Mouse (Mus musculus) hindlimb bud, embryonic 11.5 days (tissue): ENCODE measurements at regions not wholly inside any gene's neighbourhood (a gene's known extent, or its start where the extent isn't known, plus 50 kb on each side); places are given as distances from the start of the nearest gene placed in this dataset.
A peak's percentile ranks its signal among the peaks of the same experiment; 100 is the strongest.

Source experiments
- DNase-seq: peaks from one replicate; pipeline ENCODE4 v3.0.0-alpha.2; 2012; ENCODE audit warnings: low read depth, low spot score; ENCODE audit errors: extremely low spot score

DNA sequence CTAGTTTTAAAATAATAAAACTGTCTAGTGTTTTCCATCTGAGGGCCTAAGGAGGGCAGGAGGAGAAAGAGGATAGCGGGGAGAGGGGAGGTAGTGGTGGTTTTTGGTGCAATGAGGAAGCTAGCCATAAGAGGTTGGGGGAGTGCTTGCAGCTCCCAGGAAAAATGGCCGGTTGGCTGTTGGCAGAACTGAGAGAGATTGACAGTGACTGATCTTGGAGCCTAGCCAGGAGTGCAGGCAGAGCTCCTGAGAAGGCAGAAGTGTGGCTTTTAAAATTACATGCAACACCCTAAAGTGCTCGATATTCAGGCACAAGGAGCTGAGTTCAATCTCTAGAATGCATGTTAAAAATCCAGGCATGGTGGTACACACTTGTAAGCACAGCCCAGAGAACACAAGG, 938.3 kb upstream of the 2610301B20Rik start:
- DNase-seq, result no peak

DNA sequence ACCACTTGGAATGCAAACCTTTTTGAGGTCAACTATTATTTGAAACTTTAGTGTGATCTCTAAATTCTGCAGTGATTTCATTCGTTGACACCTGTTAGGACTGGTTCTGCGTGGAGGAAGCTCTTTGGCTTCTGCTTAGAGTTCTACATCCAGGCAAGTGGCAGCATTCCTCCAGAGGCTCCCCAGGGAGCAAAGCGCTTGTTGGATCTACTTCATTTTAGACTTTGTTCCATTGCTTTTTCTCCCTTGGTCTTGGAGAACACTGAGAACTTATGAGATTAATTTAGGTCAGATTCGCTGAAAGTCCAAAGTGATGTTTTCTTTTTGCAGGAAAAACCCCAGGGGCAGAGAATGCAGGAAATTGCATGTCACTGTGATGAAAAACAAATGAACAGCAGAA, 922.9 kb upstream of the 2610301B20Rik start:
- no peak for DNase-seq

DNA sequence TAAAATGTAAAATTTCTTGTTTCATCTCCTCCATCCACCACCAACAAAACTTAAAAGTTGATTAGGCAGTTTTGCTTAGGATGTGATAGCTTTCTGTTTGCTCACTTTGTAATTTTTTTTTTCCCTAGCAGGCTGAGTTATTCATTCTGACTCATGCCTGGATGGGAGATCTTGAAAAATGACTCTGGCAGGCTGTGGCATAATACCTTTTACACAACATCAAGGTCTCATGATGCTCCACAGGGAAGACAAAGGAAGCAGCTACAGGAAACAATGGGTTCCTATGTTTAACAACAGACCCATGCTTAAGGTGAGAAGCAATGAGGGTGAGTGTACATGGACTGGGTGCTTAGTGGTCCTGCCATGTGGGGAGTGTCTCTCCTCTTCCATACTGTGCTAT, 899.7 kb upstream of the 2610301B20Rik start:
- no peak for DNase-seq

DNA sequence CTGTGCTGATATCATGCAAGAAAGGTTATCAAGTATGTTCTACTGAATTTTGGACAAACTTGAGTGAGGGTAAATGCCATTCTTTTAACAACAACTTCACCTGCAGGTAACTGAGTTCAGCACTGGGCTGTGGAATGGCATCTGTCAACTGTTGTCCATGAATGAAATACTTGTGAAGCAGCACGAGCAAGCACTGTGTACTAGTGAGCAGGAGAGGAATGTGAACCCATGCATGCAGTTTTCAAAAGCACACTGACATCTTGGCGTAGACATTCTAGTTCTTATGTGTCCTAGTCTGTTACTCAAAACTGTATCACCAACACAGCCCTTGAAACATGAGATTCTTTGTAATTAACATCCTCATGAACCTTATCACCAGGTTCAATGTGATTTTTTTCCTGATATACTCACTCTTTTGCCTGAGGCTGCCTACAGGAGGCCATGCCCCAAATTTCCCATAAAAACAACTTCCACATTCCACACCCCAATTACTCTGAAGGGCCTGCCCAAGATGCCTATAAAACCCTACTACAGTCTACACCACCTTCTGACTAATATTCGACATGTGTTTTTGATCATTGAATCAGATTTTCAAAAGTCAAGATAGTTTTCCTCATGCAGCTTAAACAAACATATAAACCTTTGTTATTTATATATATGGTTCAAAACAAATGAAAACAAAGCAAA, 892.8 kb upstream of the 2610301B20Rik start:
- DNase-seq, result peak; percentile 20

DNA sequence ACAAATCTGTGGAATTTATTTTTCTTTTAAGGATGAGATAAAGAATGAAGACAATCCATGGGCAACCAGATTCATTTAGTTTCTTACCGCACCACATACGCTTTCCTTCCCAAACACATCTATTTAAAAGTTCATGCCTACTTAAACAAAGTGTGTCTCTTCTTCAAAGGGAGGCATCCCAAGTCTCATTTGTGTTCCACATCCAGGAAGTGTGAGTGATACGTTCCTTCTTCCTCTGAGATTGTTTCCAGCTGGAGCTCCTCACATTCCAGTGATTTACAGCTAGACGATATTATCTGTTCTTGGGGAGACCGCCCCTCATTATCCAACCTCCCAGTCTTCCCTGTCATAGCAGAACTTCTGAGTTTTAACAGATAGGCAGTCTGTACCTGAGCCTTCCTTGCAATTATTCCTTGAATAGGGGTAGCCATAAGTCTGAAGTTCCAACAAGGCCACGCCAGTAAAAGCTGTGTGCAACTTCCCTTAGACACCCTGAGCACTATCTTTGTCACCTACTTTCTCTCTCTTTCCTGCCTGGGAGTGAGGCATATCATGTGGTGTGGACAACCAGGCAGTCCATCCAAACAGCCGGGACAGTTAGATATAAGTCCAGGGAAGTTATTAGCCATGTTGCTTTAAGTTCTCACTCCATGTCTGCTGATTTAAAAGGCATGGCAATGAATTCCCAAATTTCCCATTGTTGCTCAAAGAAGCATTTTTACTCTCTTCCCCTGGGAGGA, 891.3 kb upstream of the 2610301B20Rik start:
- no peak for DNase-seq

DNA sequence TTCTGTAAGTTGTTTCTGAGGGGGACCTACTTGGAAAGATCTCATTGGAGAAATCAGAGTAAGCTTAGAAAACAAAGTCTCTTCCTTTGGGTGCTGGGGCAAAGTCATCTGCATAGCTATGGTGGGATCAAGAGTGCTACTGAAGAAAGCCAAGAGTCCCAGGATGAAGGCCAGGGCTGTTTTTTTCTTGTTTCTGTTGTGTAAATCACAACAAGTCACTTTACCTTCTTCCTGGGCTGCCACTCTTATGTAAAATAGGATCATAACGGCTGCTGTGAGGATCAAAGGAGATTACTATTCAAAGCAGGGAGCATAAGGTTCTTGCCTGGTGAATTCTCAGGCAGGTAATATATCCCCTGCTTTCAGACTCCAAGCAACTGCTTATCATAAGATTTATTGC, 880.4 kb upstream of the 2610301B20Rik start:
- no peak for DNase-seq

DNA sequence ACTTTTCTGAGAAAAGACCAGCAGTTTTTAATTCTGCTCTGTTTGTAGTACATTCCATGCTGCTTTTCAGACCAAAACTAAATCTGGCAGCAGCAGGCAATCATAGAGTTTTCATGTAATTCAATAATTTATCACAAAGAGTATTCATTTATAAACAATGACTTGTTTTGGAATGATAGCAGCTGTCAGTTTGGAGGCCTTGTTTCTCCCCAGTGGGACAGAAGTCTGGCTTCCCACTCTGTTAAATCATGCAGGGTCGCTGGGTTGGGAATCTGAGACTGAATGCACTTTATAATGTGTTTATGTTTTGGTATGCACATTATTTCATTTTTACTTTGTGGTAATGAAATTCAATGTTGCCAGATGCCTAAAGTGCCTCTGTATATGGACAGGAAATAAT, 879.8 kb upstream of the 2610301B20Rik start:
- DNase-seq, result no peak

DNA sequence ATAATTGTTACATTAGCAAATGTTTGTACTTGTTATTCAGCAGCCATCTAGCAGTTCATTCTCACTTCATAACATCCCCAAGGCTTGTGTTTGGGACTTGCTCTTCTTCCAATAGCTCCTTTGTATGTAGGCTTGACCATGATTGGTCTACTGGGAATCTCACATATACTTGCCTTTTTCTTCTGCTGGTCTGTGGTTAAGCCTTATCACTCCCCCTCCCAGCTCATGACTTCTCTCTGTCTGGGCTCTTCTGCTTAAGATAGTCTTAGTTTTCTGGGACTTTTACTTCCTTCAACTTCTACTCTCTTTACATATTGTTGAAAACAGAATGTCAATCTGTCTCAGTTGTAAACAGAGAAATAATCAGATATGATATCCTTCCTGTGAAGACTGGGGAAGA, 844.0 kb upstream of the 2610301B20Rik start:
- no peak for DNase-seq

DNA sequence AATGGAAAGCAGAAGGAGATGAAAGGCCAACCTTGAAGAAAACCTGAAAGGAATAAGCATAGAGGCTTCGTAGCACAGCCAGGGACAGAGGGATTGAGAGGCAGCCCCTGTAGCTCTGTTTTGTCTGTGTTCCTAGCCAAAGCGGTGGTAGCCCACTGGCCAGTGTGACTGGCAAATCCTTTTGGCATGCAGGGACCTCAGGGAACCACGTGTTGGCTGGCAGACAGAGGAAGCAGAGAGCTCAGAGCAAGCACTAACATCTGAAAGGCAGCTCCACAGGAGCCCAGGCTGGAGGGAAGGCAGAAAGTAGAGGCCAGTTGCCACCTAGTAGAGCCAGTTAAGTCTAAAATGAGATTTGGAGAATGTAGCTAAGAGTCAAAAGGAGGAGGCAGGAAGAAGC, 842.5 kb upstream of the 2610301B20Rik start:
- DNase-seq, result no peak

DNA sequence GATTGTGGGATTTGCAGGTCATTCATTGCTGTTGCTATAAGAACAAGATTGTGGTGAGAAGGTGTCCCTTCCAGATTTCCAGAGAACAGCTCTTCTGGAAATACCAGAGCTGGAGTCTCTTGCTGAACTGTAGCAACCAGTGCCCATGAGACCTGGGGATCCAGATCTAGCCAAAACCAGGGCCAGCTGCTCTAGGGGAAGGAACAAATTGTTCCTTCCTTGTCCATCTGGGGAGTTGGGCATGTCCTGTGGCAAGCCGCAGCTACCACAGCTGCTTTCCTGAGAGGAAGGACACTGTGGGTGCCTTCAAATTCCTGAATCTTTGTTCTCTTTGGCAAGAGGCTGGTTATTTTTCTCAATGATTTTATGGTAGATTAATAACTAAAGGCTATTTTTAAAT, 839.0 kb upstream of the 2610301B20Rik start:
- DNase-seq, result no peak

DNA sequence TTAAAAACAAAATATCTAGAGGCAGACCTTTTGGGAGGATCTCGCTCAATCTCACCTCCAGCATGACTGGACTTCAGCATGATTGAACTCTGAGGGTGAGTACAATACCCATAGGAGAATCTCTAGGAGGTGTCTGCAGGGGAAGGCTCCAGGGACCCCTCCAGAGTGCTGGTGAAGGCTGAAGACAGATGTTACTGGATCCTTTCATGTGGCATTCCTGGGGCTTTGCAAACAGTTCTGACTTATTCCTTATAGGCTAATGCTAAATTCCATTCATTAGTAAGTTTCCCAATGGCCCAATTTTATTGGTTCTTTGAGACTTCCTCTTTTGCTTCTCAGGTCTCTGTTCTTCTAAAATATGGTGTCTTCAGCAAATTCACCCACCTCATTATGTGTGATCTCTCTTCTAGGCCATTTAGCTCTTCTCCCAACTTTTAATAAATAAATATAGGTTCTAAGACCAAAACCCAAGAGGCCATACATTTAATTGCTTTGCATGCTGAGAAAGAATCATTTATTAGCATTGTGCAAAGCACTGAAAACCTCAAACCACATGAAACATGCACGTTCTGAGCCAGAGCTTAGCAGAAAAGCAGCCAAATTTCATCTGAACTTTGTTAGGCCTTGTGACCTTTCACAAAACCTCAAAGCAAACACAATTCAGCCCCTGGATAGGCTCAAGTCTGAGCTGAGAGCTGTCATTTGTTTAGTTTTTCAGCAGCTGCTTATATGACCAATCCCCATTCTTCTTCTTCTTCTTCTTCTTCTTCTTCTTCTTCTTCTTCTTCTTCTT, 832.8 kb upstream of the 2610301B20Rik start:
- DNase-seq, result no peak

DNA sequence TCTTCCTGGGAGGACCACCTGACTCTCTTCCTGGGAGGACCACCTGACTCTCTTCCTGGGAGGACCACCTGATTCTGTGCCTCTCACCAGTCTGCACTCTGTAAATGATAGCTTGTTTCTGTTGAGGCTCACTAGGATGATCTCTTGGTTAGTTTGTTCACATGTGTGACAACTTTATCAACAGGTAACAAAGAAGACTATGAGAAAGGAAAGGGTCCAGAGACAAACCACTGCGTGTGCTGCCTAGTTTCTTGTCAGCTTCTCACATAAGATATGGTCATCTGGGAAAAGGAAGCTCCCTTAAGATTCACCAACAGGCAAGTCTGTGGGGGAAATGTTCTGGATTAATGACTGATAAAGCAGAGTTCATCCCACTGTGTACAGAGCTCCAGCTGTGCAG, 825.5 kb upstream of the 2610301B20Rik start:
- DNase-seq, result no peak

DNA sequence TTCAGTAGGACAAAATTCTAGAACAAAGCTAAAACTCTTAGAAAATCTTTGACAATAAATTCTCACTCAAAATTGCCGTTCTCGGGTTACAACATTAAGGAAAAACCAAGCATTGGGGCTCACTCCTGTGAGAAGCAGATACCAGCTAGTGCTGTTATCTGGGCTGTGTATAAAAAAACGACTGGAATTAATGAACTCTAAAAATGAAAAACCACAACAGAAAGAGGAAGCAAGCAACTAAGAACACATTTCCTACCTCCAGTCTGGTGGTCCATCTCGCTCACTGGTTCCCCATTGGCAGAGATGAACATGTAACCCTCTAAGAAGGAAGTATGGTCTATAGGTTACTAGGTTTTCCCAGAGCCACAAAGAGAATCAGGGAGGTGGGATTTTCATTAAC, 824.9 kb upstream of the 2610301B20Rik start:
- no peak for DNase-seq

DNA sequence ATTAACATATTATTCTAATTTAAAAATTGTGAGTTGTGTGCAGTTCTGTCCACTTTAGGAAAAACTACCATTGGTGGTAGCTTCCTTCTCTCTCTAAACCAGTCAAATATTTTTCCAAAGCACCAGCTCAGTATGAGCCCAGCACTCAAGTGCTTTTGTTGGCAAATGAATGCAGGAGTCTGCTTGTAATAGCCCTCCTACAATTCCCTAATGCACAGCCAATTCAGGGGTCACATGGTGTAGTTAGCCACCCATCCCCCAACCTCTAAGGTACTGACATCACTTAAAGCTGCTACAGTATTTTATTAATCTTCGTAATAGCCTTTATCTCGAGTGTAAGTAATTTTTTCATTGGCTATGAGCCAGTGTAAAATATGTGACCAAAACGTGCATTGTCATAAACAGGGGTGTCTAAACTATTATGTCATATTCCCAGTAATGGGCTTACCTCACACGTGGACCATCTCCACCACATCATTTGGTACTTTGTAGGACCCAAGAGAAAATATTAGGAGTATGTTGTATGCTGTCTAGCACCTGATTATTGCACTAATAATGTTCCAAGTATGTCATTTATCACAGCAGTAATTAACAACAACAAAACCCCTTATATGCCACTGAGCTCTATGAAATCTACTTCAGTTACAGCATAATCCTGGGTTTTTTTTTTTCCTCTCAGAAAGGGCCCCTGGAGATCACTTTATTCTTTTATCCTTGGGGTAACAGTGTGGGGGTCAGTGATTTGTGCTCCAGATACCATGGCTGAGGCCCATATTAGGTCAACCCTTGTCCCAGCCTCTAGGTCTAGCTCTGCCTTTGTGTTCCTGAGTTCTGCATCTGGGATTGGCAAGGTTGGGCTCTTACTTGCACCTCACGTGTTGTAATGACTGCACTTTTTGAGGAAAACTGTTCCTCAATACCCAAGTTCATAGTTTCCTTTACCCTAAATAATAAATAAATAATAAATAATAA, 822.7 kb upstream of the 2610301B20Rik start:
- no peak for DNase-seq

DNA sequence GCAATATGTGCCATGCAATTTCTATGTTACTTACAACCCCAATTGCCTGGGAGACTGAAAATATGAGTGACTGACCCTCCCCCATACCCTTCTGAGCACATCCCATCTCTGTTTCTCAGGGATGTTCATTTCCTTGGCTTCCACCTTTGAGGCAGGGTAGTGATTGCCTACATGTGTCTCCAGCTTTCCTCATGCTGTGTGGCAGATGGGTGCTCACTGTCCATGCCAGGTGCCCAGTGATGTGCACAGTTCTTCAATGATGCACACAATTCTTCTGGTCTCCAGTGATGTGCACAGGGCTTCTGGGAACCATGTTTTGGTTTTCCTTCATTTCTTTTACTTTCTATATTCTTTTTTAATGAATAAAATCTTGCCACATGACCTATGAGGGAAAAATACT, 821.4 kb upstream of the 2610301B20Rik start:
- DNase-seq, result no peak

DNA sequence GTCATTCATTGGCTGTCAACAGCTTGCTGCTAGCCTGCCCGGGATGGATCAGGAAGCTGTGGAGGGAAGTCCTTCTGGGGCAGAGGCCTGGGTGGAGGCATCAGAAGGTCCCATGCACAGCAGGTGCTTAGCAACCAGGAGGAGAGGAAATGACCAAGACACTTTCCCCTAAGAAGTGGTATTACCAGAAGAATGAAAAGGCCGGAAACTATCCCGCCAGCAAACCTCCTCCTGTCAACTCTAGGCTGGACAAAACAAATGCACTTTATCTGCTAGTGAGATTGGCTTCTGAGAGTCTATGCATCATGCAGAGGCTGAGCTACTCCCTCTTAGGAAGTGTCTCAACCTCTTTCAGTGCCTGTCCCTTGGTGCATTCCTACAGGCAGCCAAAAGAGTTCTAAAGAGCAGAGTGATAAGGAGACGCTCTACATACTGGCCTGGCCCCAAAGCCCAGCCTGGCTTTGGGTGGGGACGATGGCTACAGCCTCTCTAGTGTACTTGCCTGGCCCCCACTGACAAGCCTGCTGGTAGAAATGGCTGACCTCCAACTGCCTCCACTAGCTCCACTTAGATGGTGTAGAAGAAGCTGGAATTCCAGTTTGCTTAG, 801.7 kb upstream of the 2610301B20Rik start:
- DNase-seq, result no peak

DNA sequence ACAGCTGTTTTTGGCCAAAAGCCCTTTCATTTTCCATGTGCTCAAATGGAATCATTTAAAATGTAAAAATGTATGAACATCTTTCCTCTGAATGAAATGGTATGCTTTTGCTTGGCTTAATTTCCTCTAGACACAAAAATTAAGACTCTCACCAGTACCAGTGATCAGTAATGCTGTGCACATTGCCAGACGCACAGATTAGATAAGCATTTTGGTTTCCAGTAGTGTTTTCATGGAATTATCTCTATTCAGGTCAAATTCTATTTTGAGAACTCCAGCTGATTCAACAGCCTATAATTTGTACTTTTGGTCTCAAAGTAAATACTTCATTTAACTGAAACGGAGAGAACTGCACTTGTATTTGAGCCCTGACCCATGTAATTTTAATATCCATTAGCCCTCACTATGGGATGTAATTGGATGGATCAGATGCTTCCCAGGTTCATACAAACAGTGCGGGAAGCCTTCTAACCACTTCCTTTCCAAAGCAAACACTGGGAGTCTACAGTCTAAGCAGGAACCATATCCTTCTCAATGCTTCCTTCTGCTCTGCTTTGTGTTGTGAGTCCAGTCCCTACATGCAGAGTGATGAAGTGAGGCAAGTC, 794.6 kb upstream of the 2610301B20Rik start:
- no peak for DNase-seq

DNA sequence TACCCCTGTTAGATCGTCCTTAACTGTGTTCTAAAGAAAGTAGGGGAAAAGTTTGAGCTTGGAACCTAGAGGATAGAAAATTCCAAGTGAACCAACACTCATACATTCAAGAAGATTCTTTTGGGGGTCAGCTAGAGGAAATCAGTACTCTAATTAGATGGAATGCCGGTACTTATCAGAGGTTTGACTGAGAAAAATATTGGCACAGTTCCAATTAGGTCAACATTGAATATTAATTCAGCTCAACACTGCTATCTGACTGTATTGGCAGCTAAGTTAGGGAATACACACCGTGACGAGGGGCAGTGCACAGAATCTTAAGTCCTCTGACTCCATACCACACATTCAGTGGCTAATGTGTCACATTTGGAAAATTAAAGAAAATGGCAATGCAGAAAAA, 759.5 kb upstream of the 2610301B20Rik start:
- DNase-seq, result no peak

DNA sequence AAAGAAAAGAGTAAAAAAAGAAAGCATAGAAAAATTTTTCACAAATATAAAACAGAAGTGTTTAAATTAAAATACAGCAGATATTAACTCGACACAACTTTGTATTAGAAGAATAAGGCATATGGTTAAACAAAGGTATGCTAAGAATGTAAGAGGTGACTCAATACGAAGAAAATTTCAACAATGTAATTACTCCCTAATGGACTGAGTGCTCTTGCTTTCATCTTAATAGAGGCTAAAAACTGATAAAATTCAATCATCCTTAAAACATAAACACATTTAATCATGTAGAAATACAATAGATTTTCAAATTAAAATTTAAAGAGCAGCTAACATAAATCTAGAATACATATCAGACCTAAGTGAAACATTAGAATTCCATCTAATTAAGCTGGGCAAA, 756.3 kb upstream of the 2610301B20Rik start:
- DNase-seq, result no peak

DNA sequence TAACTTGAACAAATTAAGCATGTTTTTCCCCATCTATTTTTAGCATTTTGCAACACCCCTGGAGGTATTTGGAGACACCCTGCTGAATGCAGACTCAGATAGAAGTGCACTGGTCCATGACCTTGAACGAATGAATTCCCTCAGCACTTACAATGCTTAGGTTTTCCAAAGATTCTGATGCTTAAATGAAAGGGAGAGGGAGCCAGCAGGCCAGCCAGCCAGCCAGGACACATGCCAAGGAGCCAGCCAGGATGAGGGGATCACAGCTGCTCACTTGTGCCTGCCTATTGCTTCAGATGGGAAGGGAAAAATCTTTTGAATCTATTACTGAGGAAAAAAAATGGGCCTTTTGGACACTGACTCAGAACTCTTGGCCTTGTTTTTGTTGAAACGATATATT, 750.0 kb upstream of the 2610301B20Rik start:
- DNase-seq, result no peak
